Mouse (Mus musculus) heart, embryonic 13.5 days (tissue): ENCODE data around the gene Fbxl19. TPM values are rescaled to one million over a fixed set of nuclear protein-coding genes. Genes with fewer than 3 reads are reported as not detected.
A peak's percentile ranks its signal among the peaks of the same experiment; 100 is the strongest.

Source experiments
- ATAC-seq: fragments of 200-750 bp; cut with Nextera tagmentation; 2 replicates; pipeline ENCODE4 v1.8.0; 2017; ENCODE audit warnings: moderate TSS enrichment; ENCODE audit not compliant: insufficient number of reproducible peaks, low FRiP score, low TSS enrichment; ENCODE audit errors: extremely low read depth
- H3K27ac ChIP-seq: fragments of 300-500 bp; sonication (generic); replicated peaks from 2 replicates; pipeline ENCODE4 v1.5.1; 2015; ENCODE audit warnings: moderate library complexity, mild to moderate bottlenecking, inconsistent platforms
- H3K27me3 ChIP-seq: fragments of 300-500 bp; sonication (generic); replicated peaks from 2 replicates; pipeline ENCODE4 v1.6.1; 2015; ENCODE audit warnings: mild to moderate bottlenecking, inconsistent platforms
- H3K36me3 ChIP-seq: fragments of 300-500 bp; sonication (generic); 2 replicates; pipeline ENCODE4 v1.6.1; 2015; ENCODE audit warnings: mild to moderate bottlenecking, inconsistent platforms
- H3K4me1 ChIP-seq: fragments of 300-500 bp; sonication (generic); 2 replicates; pipeline ENCODE4 v1.6.1; 2015; ENCODE audit warnings: inconsistent platforms
- H3K4me2 ChIP-seq: fragments of 300-500 bp; sonication (generic); 2 replicates; pipeline ENCODE4 v1.6.1; 2015; ENCODE audit warnings: inconsistent platforms, mild to moderate bottlenecking, moderate library complexity
- H3K4me3 ChIP-seq: fragments of 300-500 bp; sonication (generic); 2 replicates; pipeline ENCODE4 v1.5.1; 2015; ENCODE audit warnings: moderate library complexity, mild to moderate bottlenecking, inconsistent platforms
- H3K9ac ChIP-seq: fragments of 300-500 bp; sonication (generic); 2 replicates; pipeline ENCODE4 v1.6.1; 2015; ENCODE audit warnings: inconsistent platforms, mild to moderate bottlenecking, moderate library complexity
- H3K9me3 ChIP-seq: fragments of 300-500 bp; sonication (generic); 2 replicates; pipeline ENCODE4 v1.6.1; 2016; ENCODE audit warnings: inconsistent platforms
- WGBS: fragments of 180-500 bp; shearing (Covaris S2); methylation state at CpG from one replicate; pipeline ENCODE4 v1.1.7; 2015; ENCODE audit warnings: mixed read lengths; 5-methylcytosine and 5-hydroxymethylcytosine counted together
- polyA plus RNA-seq: library from polyadenylated mRNA; unstranded; fragments of >200 nt; fragmentation: Nextera tagmentation; extraction: Ambion mirVana; gene quantifications from 2 replicates; pipeline ENCODE4 v1.2.1, GENCODE M21; 2015

The Fbxl19 gene
- polyA plus RNA-seq, 1 experiment from 2014 or later = 1.8 TPM

DNA sequence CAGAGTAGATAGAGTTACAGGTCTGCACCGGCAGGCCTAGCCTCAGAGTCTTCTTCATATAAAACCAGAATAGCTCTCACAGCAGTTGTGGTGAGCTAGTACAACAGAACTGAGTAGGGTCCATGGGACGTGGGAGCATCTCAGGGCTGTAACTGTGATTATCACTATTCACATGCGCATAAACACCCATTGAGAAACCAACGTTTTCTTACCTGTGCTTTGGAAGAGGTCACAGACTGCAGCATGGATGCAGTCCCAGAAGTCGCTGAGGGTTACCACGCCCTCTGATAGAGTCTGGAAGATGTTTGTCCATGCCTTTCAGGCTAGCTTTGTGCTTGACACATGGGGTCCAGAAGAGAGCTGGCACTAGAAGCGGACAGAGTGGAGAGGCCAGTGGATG lies 9.4 kb downstream of the Fbxl19 start:
- peaks cover 25% of the 10 kb centered on the region for H3K27me3 ChIP-seq
- no peaks in the 10 kb centered on the region for H3K9me3 ChIP-seq
- WGBS = 85% methylated on average over 7 of the region's 7 CpGs
- no peak for ATAC-seq
- no peak overlapping the region for H3K27ac ChIP-seq
- H3K9ac ChIP-seq = no peak overlapping the region
- peaks cover 100% of the 10 kb centered on the region for H3K36me3 ChIP-seq
- no peak overlapping the region for H3K4me3 ChIP-seq
- H3K4me1 ChIP-seq = peaks cover 2% of the 10 kb centered on the region
- H3K4me2 ChIP-seq = no peak overlapping the region

DNA sequence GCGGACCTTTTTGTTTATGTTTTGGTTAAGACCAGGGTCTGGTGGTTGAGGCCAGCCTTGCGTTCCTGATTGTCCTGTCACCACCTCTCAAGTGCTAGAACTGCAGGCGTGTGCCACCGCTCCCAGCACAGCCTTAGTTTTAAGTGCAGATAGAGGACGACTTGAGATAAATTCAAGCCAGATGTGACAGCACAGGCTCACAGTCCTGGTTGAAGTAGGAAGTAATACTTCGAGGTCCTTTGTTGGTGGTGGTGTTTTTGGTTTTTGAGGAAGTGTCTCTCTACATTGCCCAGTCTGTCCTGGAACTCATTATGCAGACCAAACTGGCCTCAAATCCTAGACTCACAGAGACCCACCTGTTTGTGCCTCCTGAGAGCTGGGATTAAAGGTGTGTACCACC lies 15.4 kb downstream of the Fbxl19 start:
- peak overlapping the region; percentile 50 for H3K4me2 ChIP-seq
- H3K9me3 ChIP-seq = no peaks in the 10 kb centered on the region
- no peak overlapping the region for H3K27ac ChIP-seq
- H3K36me3 ChIP-seq = peaks cover 72% of the 10 kb centered on the region
- 13% methylated on average over 6 of the region's 6 CpGs for WGBS
- no peak for ATAC-seq
- H3K27me3 ChIP-seq = peaks cover 27% of the 10 kb centered on the region
- peak overlapping the region; percentile 62 for H3K9ac ChIP-seq
- peaks cover 22% of the 10 kb centered on the region for H3K4me1 ChIP-seq
- H3K4me3 ChIP-seq = no peak overlapping the region

DNA sequence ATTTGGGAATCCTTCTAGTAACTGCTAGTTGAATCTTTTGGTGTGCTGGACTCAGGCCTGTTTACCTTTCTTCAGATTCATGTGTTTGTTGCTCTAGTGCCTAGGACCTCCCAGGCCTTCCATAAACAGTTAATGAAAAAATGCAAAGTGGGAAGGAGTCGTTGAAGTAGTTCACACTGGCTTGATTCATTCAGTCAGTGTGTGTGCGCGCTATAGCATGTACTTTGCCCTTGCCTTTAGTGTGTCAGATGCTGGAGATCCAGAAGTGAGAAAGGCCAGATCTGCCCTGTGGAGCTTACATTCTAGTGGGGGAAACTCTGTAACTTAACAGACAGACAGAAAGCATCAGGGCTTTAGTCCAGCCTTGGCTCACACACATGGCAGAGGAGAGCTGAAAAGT lies 16.1 kb downstream of the Fbxl19 start:
- no peak overlapping the region for H3K4me2 ChIP-seq
- H3K9me3 ChIP-seq = no peaks in the 10 kb centered on the region
- WGBS = 82% methylated on average over 3 of the region's 3 CpGs
- H3K4me1 ChIP-seq = peaks cover 22% of the 10 kb centered on the region
- no peak overlapping the region for H3K4me3 ChIP-seq
- peaks cover 72% of the 10 kb centered on the region for H3K36me3 ChIP-seq
- H3K27ac ChIP-seq = no peak overlapping the region
- peaks cover 22% of the 10 kb centered on the region for H3K27me3 ChIP-seq
- no peak overlapping the region for H3K9ac ChIP-seq
- no peak for ATAC-seq

DNA sequence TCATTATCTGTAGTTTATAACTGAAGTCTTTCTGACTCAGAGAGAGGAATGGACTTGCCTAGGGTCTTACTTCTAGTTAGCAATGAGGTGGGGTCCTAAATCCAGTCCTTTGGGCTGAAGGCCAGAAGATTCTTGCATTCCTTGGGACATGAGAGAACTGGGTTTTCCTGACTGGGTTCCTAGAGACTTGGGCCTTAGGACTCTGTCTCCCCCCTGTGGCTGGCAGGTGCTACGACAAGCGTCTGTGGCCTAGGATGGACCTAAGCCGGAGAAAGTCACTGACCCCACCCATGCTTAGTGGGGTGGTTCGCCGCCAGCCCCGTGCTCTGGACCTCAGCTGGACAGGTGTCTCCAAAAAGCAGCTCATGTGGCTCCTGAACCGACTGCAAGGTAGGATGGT lies 16.7 kb downstream of the Fbxl19 start:
- ATAC-seq = no peak
- peaks cover 21% of the 10 kb centered on the region for H3K27me3 ChIP-seq
- 24% methylated on average over 7 of the region's 7 CpGs for WGBS
- no peak overlapping the region for H3K4me3 ChIP-seq
- H3K4me2 ChIP-seq = no peak overlapping the region
- H3K9me3 ChIP-seq = no peaks in the 10 kb centered on the region
- H3K4me1 ChIP-seq = peaks cover 22% of the 10 kb centered on the region
- H3K36me3 ChIP-seq = peaks cover 72% of the 10 kb centered on the region
- H3K9ac ChIP-seq = no peak overlapping the region
- H3K27ac ChIP-seq = no peak overlapping the region

DNA sequence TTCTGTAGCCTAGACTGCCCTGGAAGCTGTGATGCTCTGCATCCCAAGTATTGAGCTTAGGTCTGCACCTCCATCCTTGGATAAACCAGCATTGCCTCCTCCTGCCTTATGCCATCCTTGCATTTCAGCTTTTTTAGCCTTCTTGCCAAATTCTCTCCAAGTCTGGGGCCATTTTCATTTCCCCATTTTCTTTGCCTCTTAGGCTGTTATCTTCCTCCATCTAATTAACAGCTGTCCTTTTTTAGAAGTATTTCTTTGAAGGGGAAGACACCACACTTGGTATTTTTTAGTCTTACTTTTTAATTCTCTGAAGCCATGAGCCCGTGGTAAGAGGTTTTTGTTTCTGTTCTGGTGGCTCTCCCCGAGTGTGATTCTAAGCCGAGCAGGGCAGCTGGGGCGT lies 19.3 kb downstream of the Fbxl19 start:
- Histone ChIP-seq H3K4me2 (no peak overlapping the region), H3K9ac (no peak overlapping the region), H3K27ac (no peak overlapping the region), H3K36me3 (peaks cover 72% of the 10 kb centered on the region), H3K4me3 (no peak overlapping the region), H3K9me3 (no peaks in the 10 kb centered on the region), H3K4me1 (peaks cover 31% of the 10 kb centered on the region), H3K27me3 (peaks cover 2% of the 10 kb centered on the region; the same call in 1 of the 2 replicates)
- ATAC-seq = no peak
- WGBS = 82% methylated on average over 4 of the region's 4 CpGs

DNA sequence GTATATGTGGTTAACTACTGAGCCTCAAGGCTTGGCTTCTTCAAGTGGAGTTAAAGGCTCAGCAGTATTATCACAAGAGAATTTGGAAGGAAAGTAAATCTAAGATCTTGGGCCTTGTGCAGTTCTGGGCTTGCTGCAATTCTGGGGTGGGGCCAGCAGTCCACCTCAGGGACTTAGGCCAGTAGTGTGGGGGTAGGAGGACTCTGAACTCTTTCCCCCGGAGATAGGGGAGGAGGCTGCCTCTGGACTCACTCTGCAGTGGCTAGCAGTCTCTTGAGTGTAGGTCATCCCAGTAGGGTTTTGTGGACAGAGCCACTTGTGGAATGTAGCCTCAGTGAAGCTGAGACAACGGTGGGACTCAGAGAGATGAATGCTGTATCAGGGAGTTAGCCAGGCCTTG lies 21.4 kb downstream of the Fbxl19 start:
- peaks cover 2% of the 10 kb centered on the region; the same call in 1 of the 2 replicates for H3K27me3 ChIP-seq
- H3K4me2 ChIP-seq = no peak overlapping the region
- H3K4me1 ChIP-seq = peaks cover 27% of the 10 kb centered on the region
- no peak overlapping the region for H3K4me3 ChIP-seq
- H3K9ac ChIP-seq = no peak overlapping the region
- no peaks in the 10 kb centered on the region for H3K9me3 ChIP-seq
- no peak for ATAC-seq
- WGBS = 67% methylated on average over 2 of the region's 2 CpGs
- no peak overlapping the region for H3K27ac ChIP-seq
- peaks cover 70% of the 10 kb centered on the region for H3K36me3 ChIP-seq

DNA sequence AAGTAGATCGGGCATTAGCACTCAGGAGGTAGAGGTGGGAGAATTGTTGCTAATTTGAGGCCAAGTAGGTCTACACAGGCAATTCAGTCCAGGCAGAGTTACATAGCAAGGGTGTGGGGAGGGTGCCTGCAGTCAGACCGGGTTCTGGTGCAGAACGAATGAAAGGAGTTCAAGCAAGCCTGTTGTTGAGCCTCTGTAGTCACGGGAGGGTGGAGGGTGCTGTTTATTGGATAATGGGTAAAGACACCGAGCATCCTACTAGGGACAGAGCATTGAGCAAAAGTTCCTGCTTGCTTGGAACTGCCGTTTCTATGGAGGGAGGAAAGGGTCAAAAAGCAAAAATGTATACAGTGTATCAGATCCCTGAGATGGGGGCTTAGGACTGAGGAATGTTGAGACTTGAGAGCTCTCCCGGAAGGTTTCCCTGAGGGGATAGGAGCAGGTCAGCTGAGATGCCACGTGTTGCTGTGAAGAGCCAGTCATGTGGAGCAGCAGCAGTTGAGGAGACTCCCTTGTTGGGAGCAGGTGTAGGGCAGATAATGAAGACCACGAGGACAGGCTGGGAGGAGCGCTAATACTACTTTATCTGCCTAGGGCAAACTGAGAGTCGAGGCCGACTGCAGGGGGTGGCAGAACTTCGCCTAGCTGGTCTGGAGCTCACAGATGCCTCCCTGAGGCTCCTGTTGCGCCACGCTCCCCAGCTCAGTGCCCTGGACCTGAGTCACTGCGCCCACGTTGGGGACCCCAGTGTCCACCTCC lies 22.7 kb downstream of the Fbxl19 start:
- 69% methylated on average over 17 of the region's 17 CpGs for WGBS
- Histone ChIP-seq H3K27me3 (no peaks in the 10 kb centered on the region; the same call in 1 of the 2 replicates), H3K4me2 (peak overlapping the region; percentile 77; the same call in 1 of the 2 replicates)

DNA sequence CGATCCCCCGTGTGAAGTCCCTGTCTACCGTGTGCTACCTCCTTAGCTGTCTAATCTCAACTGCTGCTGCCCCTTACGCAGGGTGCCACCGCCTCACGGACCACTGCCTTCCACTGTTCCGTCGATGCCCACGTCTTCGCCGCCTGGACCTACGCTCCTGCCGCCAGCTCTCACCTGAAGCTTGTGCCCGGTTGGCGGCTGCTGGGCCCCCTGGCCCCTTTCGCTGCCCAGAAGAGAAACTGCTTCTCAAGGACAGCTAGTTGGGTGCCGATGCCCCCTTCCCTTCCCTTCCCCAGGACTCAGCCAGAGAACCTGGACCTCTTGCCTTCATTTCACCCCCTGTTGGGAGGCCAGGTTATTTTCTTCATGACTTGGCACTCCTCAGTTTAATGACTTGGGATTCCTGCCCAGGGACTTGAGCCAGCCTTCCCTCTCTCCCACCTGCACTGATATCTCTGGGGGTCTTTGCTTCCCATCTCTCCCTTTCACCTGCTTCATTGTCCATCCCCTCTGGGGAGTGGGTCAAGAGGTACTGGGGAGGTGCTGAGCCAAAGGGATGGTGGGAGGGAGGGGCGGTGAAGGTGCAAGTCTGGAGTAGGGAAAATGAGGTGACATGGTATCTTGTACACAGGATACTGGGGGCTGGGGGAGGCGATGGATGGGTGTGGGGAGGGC lies 23.5 kb downstream of the Fbxl19 start:
- H3K36me3 ChIP-seq = peaks cover 55% of the 10 kb centered on the region
- no peaks in the 10 kb centered on the region for H3K27me3 ChIP-seq
- H3K4me3 ChIP-seq = no peak overlapping the region; the same call in 1 of the 2 replicates
- peaks cover 32% of the 10 kb centered on the region for H3K4me1 ChIP-seq
- 91% methylated on average over 19 of the region's 19 CpGs for WGBS
- H3K4me2 ChIP-seq = peak overlapping the region; percentile 77; the same call in 1 of the 2 replicates
- H3K9ac ChIP-seq = no peak overlapping the region
- ATAC-seq = no peak
- H3K27ac ChIP-seq = no peak overlapping the region
- no peaks in the 10 kb centered on the region for H3K9me3 ChIP-seq

More for the DNA sequence above, 22.7 kb downstream of the Fbxl19 start:
- Histone ChIP-seq H3K27ac (no peak overlapping the region), H3K4me3 (no peak overlapping the region), H3K36me3 (peaks cover 63% of the 10 kb centered on the region), H3K9ac (no peak overlapping the region), H3K4me1 (peaks cover 32% of the 10 kb centered on the region), H3K9me3 (no peaks in the 10 kb centered on the region)
- no peak for ATAC-seq

DNA sequence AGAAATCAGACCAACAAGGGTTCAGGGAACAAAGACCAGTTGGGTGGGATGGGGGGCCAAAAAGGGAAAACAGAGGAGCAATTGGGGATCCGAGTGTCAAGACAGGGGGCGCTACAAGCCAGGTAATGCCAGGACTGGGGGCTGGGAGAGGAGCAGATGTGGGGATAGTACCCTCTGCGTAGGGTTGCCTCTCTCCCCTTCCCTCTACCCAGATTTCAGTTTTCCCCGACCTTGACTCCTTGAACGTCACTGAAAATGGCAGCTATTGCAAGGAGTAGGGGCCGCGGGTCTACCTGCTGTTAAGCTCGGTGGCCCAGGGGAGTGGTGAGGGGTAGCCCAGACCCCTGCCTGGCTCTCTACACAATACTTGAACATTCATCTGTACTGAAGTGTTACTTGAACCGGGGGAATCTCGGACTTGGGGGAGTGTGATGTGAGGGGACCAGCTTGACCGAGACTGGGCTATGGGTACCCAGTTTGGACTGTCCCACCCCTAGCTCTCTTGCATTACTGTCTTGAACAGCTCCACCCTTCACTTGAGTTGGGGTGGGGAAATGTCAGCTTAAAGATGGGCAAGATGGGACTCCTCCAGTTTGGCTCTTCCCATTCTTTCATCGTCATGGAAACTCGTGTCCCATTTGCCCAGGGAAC lies 24.1 kb downstream of the Fbxl19 start:
- Histone ChIP-seq H3K27ac (peak overlapping the region; percentile 50; the same call in 1 of the 2 replicates), H3K4me3 (peak overlapping the region; percentile 64)
- 53% methylated on average over 13 of the region's 13 CpGs for WGBS

DNA sequence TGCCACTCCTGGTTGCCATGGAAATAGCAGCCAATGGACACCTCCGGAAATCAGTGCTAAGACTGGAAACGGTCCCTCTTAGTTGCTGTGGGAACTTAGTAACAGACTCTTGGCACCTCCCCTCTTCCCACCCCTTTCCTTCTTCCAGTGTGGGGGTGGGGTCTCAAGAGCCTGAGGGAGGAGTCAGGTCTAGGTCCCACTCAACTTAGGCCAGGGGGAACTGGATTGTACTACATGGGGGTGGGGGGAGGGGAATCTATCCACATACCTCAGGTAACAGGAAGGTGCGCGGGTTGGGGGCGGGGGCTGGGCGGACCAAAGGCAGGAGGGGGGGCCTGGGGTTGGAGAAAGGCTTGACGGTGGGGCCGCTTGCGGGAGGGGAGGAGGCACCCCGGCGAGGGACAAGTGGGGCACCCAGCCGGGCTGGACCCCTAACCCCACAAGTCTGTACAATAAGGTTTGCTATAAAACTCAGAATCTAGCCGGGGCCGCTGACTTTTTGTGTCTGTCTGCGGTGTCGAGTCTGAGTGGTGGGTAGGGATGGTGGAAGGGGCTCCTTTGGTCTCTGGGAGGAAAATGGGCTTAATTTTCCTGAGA lies 24.8 kb downstream of the Fbxl19 start:
- WGBS = 2% methylated on average over 16 of the region's 16 CpGs
- Histone ChIP-seq H3K27me3 (no peaks in the 10 kb centered on the region), H3K36me3 (peaks cover 47% of the 10 kb centered on the region), H3K4me3 (peak overlapping the region; percentile 64), H3K9ac (peak overlapping the region; percentile 92), H3K27ac (peak overlapping the region; percentile 80), H3K4me1 (peaks cover 34% of the 10 kb centered on the region), H3K9me3 (no peaks in the 10 kb centered on the region), H3K4me2 (peak overlapping the region; percentile 77)
- ATAC-seq = peak; percentile 71

More for the DNA sequence above, 24.1 kb downstream of the Fbxl19 start:
- 0 out of 2 replicates have a peak, but pooled peaks have one; percentile 2 for ATAC-seq
- Histone ChIP-seq H3K4me1 (peaks cover 32% of the 10 kb centered on the region), H3K9ac (no peak overlapping the region), H3K9me3 (no peaks in the 10 kb centered on the region), H3K36me3 (peaks cover 52% of the 10 kb centered on the region), H3K4me2 (peak overlapping the region; percentile 77), H3K27me3 (no peaks in the 10 kb centered on the region)

DNA sequence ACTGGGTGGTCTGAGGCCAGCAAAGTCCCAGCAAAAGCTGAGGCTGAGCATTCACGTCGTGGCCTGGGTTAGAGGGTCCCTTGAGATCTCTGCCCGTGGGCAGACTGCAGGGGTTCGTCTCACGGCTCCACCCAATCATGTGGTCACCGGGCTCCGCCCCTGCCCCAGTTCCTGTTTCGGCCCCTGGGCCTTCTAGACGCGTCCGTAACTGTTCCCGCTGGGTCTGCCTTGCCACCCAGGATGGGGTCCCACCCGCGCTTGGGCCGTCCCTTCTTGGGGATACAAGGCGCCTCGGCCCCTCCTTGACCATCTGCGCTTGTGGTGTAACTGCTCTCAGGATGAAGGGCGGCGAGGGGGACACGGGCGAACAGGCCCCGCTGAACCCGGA lies 25.3 kb downstream of the Fbxl19 start, which contains the start of gene Orai3:
TSS of gene Orai3 (plus strand) at position 165 of the 388 bp plus-strand sequence.
- Histone ChIP-seq H3K9ac (peak within 1 kb of the TSS; percentile 92), H3K27me3 (no peaks in the 10 kb centered on the region), H3K27ac (peak within 1 kb of the TSS; percentile 80), H3K4me3 (peak within 1 kb of the TSS; percentile 64), H3K36me3 (peaks cover 41% of the 10 kb centered on the region), H3K4me2 (peak within 1 kb of the TSS; percentile 77), H3K9me3 (no peaks in the 10 kb centered on the region), H3K4me1 (peaks cover 34% of the 10 kb centered on the region)
- under 1% methylated on average over 24 of the region's 24 CpGs for whole genome bisulfite sequencing
- ATAC-seq = peak; percentile 71; the same call in 1 of the 2 replicates
